In genomic region chr2:129118061-129118460, GRCm38 (mm10) we compare ENCODE assay signal across 21 mouse cellular contexts. TPM values are rescaled to one million over a fixed set of nuclear protein-coding genes. Genes with fewer than 3 reads are reported as not detected.
DNase-seq lines count a peak whose midpoint lies in the region; ATAC-seq lines count a peak whose summit lies in the region.
"Had no signal": no experiment of that assay in that cellular context is flagged by ENCODE, and none has a peak within 500 bp of the region (broad histone marks: within the 10 kb centered on the region; RNA-seq: fewer than 3 reads in every experiment).

No protein-coding gene starts in this region.

- no peaks in the 10 kb centered on the region for H3K9me3 ChIP-seq in kidney, embryonic 15.5 days (replicated peaks)
- H3K9me3 ChIP-seq: embryonic facial prominence, embryonic 13.5 days; embryonic facial prominence, embryonic 15.5 days; forebrain, embryonic 10.5 days; forebrain, embryonic 12.5 days had no signal

- H3K27me3 ChIP-seq in kidney, embryonic 15.5 days, result no peaks in the 10 kb centered on the region
- H3K27me3 ChIP-seq: embryonic facial prominence, embryonic 13.5 days; embryonic facial prominence, embryonic 15.5 days; forebrain, embryonic 12.5 days had no signal

- no peak overlapping the region for H3K9ac ChIP-seq in kidney, embryonic 15.5 days
- H3K9ac ChIP-seq: embryonic facial prominence, embryonic 13.5 days; embryonic facial prominence, embryonic 15.5 days; forebrain, embryonic 12.5 days had no signal

- no peak overlapping the region for H3K4me2 ChIP-seq in kidney, embryonic 15.5 days
- H3K4me2 ChIP-seq: embryonic facial prominence, embryonic 13.5 days; embryonic facial prominence, embryonic 15.5 days; forebrain, embryonic 12.5 days had no signal

- H3K4me3 ChIP-seq in kidney, embryonic 15.5 days (replicated peaks), result no peak overlapping the region
- H3K4me3 ChIP-seq: embryonic facial prominence, embryonic 13.5 days; embryonic facial prominence, embryonic 15.5 days; erythroblast, embryonic 14.5 days; forebrain, embryonic 10.5 days; forebrain, embryonic 12.5 days had no signal

- ATAC-seq in kidney, embryonic 15.5 days (replicated peaks; ENCODE audit: low FRiP score), result no peak
- ATAC-seq: forebrain, embryonic 14.5 days; forebrain, embryonic 16.5 days had no signal

- H3K27ac ChIP-seq in kidney, embryonic 15.5 days, result no peak overlapping the region
- H3K27ac ChIP-seq: embryonic facial prominence, embryonic 13.5 days; embryonic facial prominence, embryonic 15.5 days; forebrain, embryonic 10.5 days; forebrain, embryonic 12.5 days had no signal

- 81% methylated on average over 12 of the region's 12 CpGs for WGBS in kidney, embryonic 15.5 days

- H3K36me3 ChIP-seq in kidney, embryonic 15.5 days, result peaks cover 98% of the 10 kb centered on the region

- no peaks in the 10 kb centered on the region for H3K4me1 ChIP-seq in kidney, embryonic 15.5 days
- H3K4me1 ChIP-seq: embryonic facial prominence, embryonic 13.5 days; embryonic facial prominence, embryonic 15.5 days; forebrain, embryonic 10.5 days; forebrain, embryonic 12.5 days had no signal

- DNase-seq in kidney, adult 18-20 months, result peak; percentile 46
- DNase-seq in kidney, postnatal 10 days, result no peak
- peak; percentile 22 for DNase-seq in kidney, adult 9 months
- DNase-seq: adrenal gland, adult 2 months; adrenal gland, postnatal 10 days; adrenal gland, postnatal 25 days; cerebellum, adult 11 months; cerebellum, adult 18-20 months; cerebellum, adult 8-10 months; cerebellum, adult 9-11 months; cerebellum, postnatal 14 days; cerebellum, postnatal 36 days; embryo, embryonic 11 days had no signal

RNA-seq across cellular contexts. Expression of gene Chchd5, which starts 11.4 kb away (rescaled TPM):
- polyA plus RNA-seq in kidney, embryonic 15.5 days (2015; fragmentation: Nextera tagmentation; extraction: Ambion mirVana), result 22.9 and 26.8 TPM in 2 replicates

RNA-seq across cellular contexts. Expression of gene Polr1b, which starts 17.3 kb away (rescaled TPM):
- polyA plus RNA-seq in kidney, embryonic 15.5 days (2015; fragmentation: Nextera tagmentation; extraction: Ambion mirVana), result 33.1 and 36.1 TPM in 2 replicates

RNA-seq across cellular contexts. Expression of gene Ttl, which starts 52.3 kb away (rescaled TPM):
- 15.1 and 17.9 TPM in 2 replicates for polyA plus RNA-seq in kidney, embryonic 15.5 days (2015; fragmentation: Nextera tagmentation; extraction: Ambion mirVana)
